In genomic region chr2:115592651-115593119, GRCm38 (mm10) we compare ENCODE assay signal across 9 mouse cellular contexts. TPM values are rescaled to one million over a fixed set of nuclear protein-coding genes. Genes with fewer than 3 reads are reported as not detected.
DNase-seq lines count a peak whose midpoint lies in the region; ATAC-seq lines count a peak whose summit lies in the region.
"Had no signal": no experiment of that assay in that cellular context is flagged by ENCODE, and none has a peak within 500 bp of the region (broad histone marks: within the 10 kb centered on the region; RNA-seq: fewer than 3 reads in every experiment).

No protein-coding gene starts in this region.

- no peak overlapping the region for H3K4me2 ChIP-seq in hindbrain, embryonic 16.5 days (ENCODE audit: low read length)
- H3K4me2 ChIP-seq: limb, embryonic 12.5 days had no signal

- no peaks in the 10 kb centered on the region for H3K9me3 ChIP-seq in hindbrain, embryonic 16.5 days (ENCODE audit: control insufficient read depth, low read length)
- H3K9me3 ChIP-seq: limb, embryonic 12.5 days had no signal

- intact Hi-C loops in left cerebral cortex, postnatal 10 days (cut with DNase I), result no loop called here

- H3K36me3 ChIP-seq in hindbrain, embryonic 16.5 days (ENCODE audit: control insufficient read depth, insufficient read depth, low read length), result no peaks in the 10 kb centered on the region
- H3K36me3 ChIP-seq: limb, embryonic 12.5 days had no signal

- no peaks in the 10 kb centered on the region for H3K27me3 ChIP-seq in hindbrain, embryonic 16.5 days (replicated peaks; ENCODE audit: control insufficient read depth, insufficient read depth, low read length)

- H3K4me1 ChIP-seq in hindbrain, embryonic 16.5 days (ENCODE audit: control insufficient read depth, insufficient read depth, low read depth, low read length), result peaks cover 10% of the 10 kb centered on the region

- H3K9ac ChIP-seq in hindbrain, embryonic 16.5 days (ENCODE audit: low read depth, low read length), result no peak overlapping the region
- H3K9ac ChIP-seq: limb, embryonic 12.5 days had no signal

- H3K4me3 ChIP-seq in hindbrain, embryonic 16.5 days (ENCODE audit: low read length), result no peak overlapping the region
- H3K4me3 ChIP-seq: limb, embryonic 12.5 days had no signal

- H3K27ac ChIP-seq in hindbrain, embryonic 16.5 days (ENCODE audit: low read depth, low read length), result no peak overlapping the region
- H3K27ac ChIP-seq: limb, embryonic 12.5 days had no signal

- DNase-seq in Muller cell, postnatal 12 days (ENCODE audit: inconsistent ontology term), result peak; percentile 46
- DNase-seq in adrenal gland, postnatal 14 days, result peak; percentile 53
- DNase-seq in gastrocnemius, adult 18-20 months (ENCODE audit: low spot score), result peak; percentile 35
- peak; percentile 53 to 71 for DNase-seq in left cerebral cortex, postnatal 10 days (ENCODE audit: extremely low spot score in 1 of 2, low spot score in 2 of 2)
- peak; percentile 66 for DNase-seq in right cerebral cortex, adult 18-20 months
- DNase-seq in c-Kit-positive CD71-positive TER-119-positive erythroid progenitor cells, embryonic 14.5 days (ENCODE audit: low spot score), result no peak
- DNase-seq in spleen, adult 18-20 months, result no peak

- 28% methylated on average over 2 of the region's 2 CpGs for WGBS in hindbrain, embryonic 16.5 days

- ATAC-seq in hindbrain, embryonic 16.5 days, result peak; percentile 85

RNA-seq across cellular contexts. Expression of gene BC052040, which starts 11.2 kb away (rescaled TPM):
- total RNA-seq in adrenal gland, postnatal 14 days (2021), result 4.0 and 4.6 TPM in 2 replicates
- total RNA-seq in gastrocnemius, adult 18-20 months (2021), result 1 to 10 TPM; 3.7 to 3.8 TPM
- polyA plus RNA-seq in hindbrain, embryonic 16.5 days (2015; fragmentation: Nextera tagmentation; extraction: Ambion mirVana), result 20.5 and 23.3 TPM in 2 replicates
- 1 to 10 TPM; 7.9 to 8.0 TPM for total RNA-seq in left cerebral cortex, postnatal 10 days (2021)

Comparison
In these comparisons a context has a peak if more than half of its experiments do, and no peak if none do; other contexts are left out.
1. DNase-seq: peak in Muller cell, postnatal 12 days (single experiment), adrenal gland, postnatal 14 days (single experiment), gastrocnemius, adult 18-20 months (single experiment), left cerebral cortex, postnatal 10 days (2 of 2) and right cerebral cortex, adult 18-20 months (single experiment); none in c-Kit-positive CD71-positive TER-119-positive erythroid progenitor cells, embryonic 14.5 days (single experiment) and spleen, adult 18-20 months (0 of 2).